In genomic region chr7:101286891-101287290, GRCm38 (mm10) we compare ENCODE assay signal across 14 mouse cellular contexts.
"Had no signal": no experiment of that assay in that cellular context is flagged by ENCODE, and none has a peak within 500 bp of the region (broad histone marks: within the 10 kb centered on the region; RNA-seq: fewer than 3 reads in every experiment).

No protein-coding gene starts in this region.

- H3K9me3 ChIP-seq: limb, embryonic 12.5 days; liver, embryonic 15.5 days; midbrain, embryonic 13.5 days had no signal

- ATAC-seq: lung, postnatal 0 days; midbrain, embryonic 13.5 days had no signal

- DNase-seq: kidney, adult 18-20 months; kidney, postnatal 25 days; lung, adult 2 months; lung, postnatal 36 days; retina, postnatal 1 day; right cerebral cortex, postnatal 4 days; spleen, adult 18-20 months; thymus, adult 18-20 months; thymus, postnatal 14 days had no signal

- H3K4me2 ChIP-seq: limb, embryonic 12.5 days; liver, embryonic 11.5 days; liver, embryonic 15.5 days; midbrain, embryonic 13.5 days had no signal

- H3K9ac ChIP-seq: limb, embryonic 12.5 days; liver, embryonic 15.5 days; midbrain, embryonic 13.5 days had no signal

- H3K27me3 ChIP-seq: limb, embryonic 12.5 days; liver, embryonic 15.5 days; midbrain, embryonic 13.5 days had no signal

- H3K4me1 ChIP-seq: limb, embryonic 12.5 days; liver, embryonic 15.5 days; midbrain, embryonic 13.5 days had no signal

- H3K27ac ChIP-seq: limb, embryonic 12.5 days; liver, embryonic 15.5 days; midbrain, embryonic 13.5 days had no signal

- H3K4me3 ChIP-seq: limb, embryonic 12.5 days; liver, embryonic 15.5 days; midbrain, embryonic 13.5 days had no signal
